Mouse (Mus musculus) stomach, embryonic 14.5 days (tissue): Measurements from ENCODE around the gene Oas1a. TPM values are rescaled to one million over a fixed set of nuclear protein-coding genes. Genes with fewer than 3 reads are reported as not detected.

ENCODE experiments used
- microRNA-seq: library from miRNA; unstranded; fragments of <30 nt; microRNA quantifications from one replicate; pipeline ENCODE4, GENCODE M21; 2016
- polyA plus RNA-seq: library from polyadenylated mRNA; unstranded; fragments of >200 nt; fragmentation: Nextera tagmentation; extraction: Ambion mirVana; gene quantifications from 2 replicates; pipeline ENCODE4 v1.2.1, GENCODE M21; 2014

The Oas1a gene
- polyA plus RNA-seq, 1 experiment from 2014 or later = 2.2 TPM

Small RNAs within 50 kb of the gene (microRNA-seq; reads per million reads assigned to microRNA genes)
- not detected for gene Gm22907

Other genes with a start within 250 kb of the Oas1a start
- gene Dtx1, start 195.6 kb downstream of the Oas1a start, polyA plus RNA-seq = 5.2 and 5.9 TPM in 2 replicates
- gene Oas2, start 157.7 kb downstream of the Oas1a start, polyA plus RNA-seq = 0.58 and 0.70 TPM in 2 replicates
- gene Oas3, start 129.9 kb downstream of the Oas1a start, polyA plus RNA-seq = not detected in 2 replicates
- gene Oas1e, start 112.0 kb downstream of the Oas1a start, polyA plus RNA-seq = not detected in 2 replicates
- gene Oas1c, start 95.0 kb downstream of the Oas1a start, polyA plus RNA-seq = 0.59 and 1.2 TPM in 2 replicates
- 0.35 TPM in 1 of 2 replicates, not detected in the other for gene Oas1f, start 60.2 kb downstream of the Oas1a start, polyA plus RNA-seq
- gene Oas1h, start 46.1 kb downstream of the Oas1a start, polyA plus RNA-seq = not detected in 2 replicates
- 0.83 and 1.1 TPM in 2 replicates for gene Oas1g, start 19.9 kb downstream of the Oas1a start, polyA plus RNA-seq
- gene Oas1d, start 7.0 kb upstream of the Oas1a start, polyA plus RNA-seq = not detected in 2 replicates
- 0.11 and 0.16 TPM in 2 replicates for gene Rph3a, start 102.6 kb upstream of the Oas1a start, polyA plus RNA-seq